Mouse (Mus musculus) liver, adult 2 months (tissue): Measurements from ENCODE around the gene Alpk3. TPM values are rescaled to one million over a fixed set of nuclear protein-coding genes. Genes with fewer than 3 reads are reported as not detected.

ENCODE experiments used
- DNase-seq: peaks from one replicate; pipeline ENCODE4 v3.0.0-alpha.2; 2011; ENCODE audit warnings: low read depth, low spot score; ENCODE audit errors: extremely low read depth
- H3K27ac ChIP-seq: fragments of 200-500 bp; replicated peaks from 2 replicates; pipeline ENCODE4 v1.5.1; 2012; ENCODE audit warnings: low read depth, mild to moderate bottlenecking, control low read depth, inconsistent platforms, low read length; ENCODE audit not compliant: insufficient read depth
- H3K27me3 ChIP-seq: fragments of 200-500 bp; 2 replicates; pipeline ENCODE4 v1.6.1; 2012; ENCODE audit warnings: mild to moderate bottlenecking, moderate library complexity, low read length, inconsistent platforms; ENCODE audit not compliant: control insufficient read depth, insufficient read depth
- H3K36me3 ChIP-seq: fragments of 200-500 bp; 2 replicates; pipeline ENCODE4 v1.6.1; 2012; ENCODE audit warnings: low read length, inconsistent platforms; ENCODE audit not compliant: control insufficient read depth, insufficient read depth
- H3K4me1 ChIP-seq: fragments of 200-500 bp; 2 replicates; pipeline ENCODE4 v1.6.1; 2011; ENCODE audit warnings: low read length; ENCODE audit not compliant: control insufficient read depth, insufficient read depth
- H3K4me3 ChIP-seq: fragments of 200-500 bp; 2 replicates; pipeline ENCODE4 v1.5.1; 2011; ENCODE audit warnings: low read depth, mild to moderate bottlenecking, control low read depth, low read length, moderate library complexity; ENCODE audit not compliant: insufficient read depth
- H3K79me2 ChIP-seq: fragments of 200-500 bp; 2 replicates; pipeline ENCODE4 v1.6.1; 2012; ENCODE audit warnings: inconsistent platforms, mild to moderate bottlenecking, low read length, moderate library complexity; ENCODE audit not compliant: control insufficient read depth, insufficient read depth
- H3K9ac ChIP-seq: fragments of 200-500 bp; 2 replicates; pipeline ENCODE4 v1.6.1; 2012; ENCODE audit warnings: low read depth, mild to moderate bottlenecking, control low read depth, inconsistent platforms, low read length
- CTCF ChIP-seq: fragments of 200-500 bp; IDR thresholded peaks from 2 replicates; pipeline ENCODE4 v1.5.1; 2011; ENCODE audit warnings: low read depth, low read length, control low read depth
- POLR2A ChIP-seq: fragments of 200-500 bp; IDR thresholded peaks from 2 replicates; pipeline ENCODE4 v1.6.1; 2011; ENCODE audit warnings: low read length, control low read depth; ENCODE audit not compliant: insufficient read depth; ENCODE audit errors: extremely low read depth
- WGBS: fragments of 180-500 bp; shearing (Covaris S2); methylation state at CpG from one replicate; pipeline ENCODE4 v1.1.7; 2018; 5-methylcytosine and 5-hydroxymethylcytosine counted together
- polyA plus RNA-seq: library from polyadenylated mRNA; depleted of rRNA; stranded (reverse); fragments of >200 nt; gene quantifications from 2 replicates; pipeline ENCODE4 v1.2.3, GENCODE M21; 2012; rRNA removed
- total RNA-seq: library from RNA; depleted of rRNA; stranded (reverse); fragments of >200 nt; gene quantifications from 2 replicates; pipeline ENCODE4 v1.2.3, GENCODE M21; 2014; rRNA removed

Gene Alpk3
- total RNA-seq, result 0.09 TPM in 1 of 2 replicates, not detected in the other
- 0.01 TPM in 1 of 2 replicates, not detected in the other for polyA plus RNA-seq

DNA sequence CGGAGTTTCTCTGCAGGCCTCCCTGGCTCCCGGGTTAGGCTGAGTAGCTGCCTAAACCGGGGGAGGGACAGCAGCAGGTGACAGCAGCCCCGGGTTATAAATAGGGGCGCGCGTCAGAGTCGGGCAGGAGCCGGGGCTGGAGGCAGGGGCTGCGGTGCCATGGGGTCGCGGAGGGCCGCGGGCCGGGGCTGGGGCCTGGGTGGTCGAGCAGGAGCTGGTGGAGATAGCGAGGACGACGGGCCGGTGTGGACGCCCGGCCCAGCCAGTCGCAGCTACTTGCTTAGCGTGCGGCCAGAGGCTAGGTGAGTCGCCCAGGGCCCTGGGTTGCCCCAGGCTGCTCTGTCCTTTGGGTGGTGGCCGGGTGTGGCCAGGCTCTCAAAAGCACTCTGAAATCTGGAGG lies at the start of gene Alpk3:
Gene Alpk3, plus strand, starts transcription at position 130 of the 400 bp plus-strand sequence.
- Histone ChIP-seq H3K36me3 (no peaks in the 10 kb centered on the region), H3K27ac (no peak within 1 kb of the TSS), H3K9ac (no peak within 1 kb of the TSS), H3K4me1 (no peaks in the 10 kb centered on the region), H3K79me2 (no peaks in the 10 kb centered on the region), H3K27me3 (no peaks in the 10 kb centered on the region), H3K4me3 (no peak within 1 kb of the TSS)
- 58% methylated on average over 27 of the region's 27 CpGs for WGBS
- TF ChIP-seq CTCF (no peak), POLR2A (no peak)
- DNase-seq, result no peak

DNA sequence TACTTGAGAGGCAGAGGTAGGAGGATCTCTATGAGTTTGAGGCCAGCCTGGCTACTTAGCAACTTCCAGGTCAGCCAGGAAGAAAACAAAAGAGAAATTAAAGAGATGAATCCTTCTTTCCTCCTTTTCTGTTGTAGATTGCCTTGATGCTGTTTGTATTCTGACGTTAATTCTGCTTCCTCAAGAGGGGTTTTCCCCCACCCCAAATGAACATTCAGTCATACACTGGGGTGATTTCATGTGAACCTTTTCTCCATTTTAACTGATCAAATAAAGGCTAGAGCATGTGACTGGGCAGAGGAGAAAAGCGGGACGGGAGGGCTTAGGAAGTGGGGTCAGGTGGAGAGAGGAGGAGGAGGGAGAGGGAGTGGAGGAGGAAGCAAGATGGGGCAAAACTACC lies 49.1 kb upstream of the Alpk3 start:
- H3K27me3 ChIP-seq, result no peaks in the 10 kb centered on the region
- no peak overlapping the region for H3K27ac ChIP-seq
- peaks cover 45% of the 10 kb centered on the region for H3K79me2 ChIP-seq
- 38% methylated on average over 3 of the region's 3 CpGs for WGBS
- H3K4me1 ChIP-seq, result peaks cover 8% of the 10 kb centered on the region
- H3K9ac ChIP-seq, result no peak overlapping the region
- H3K4me3 ChIP-seq, result no peak overlapping the region
- no peak for DNase-seq
- TF ChIP-seq CTCF (no peak), POLR2A (no peak)
- H3K36me3 ChIP-seq, result peaks cover 16% of the 10 kb centered on the region

DNA sequence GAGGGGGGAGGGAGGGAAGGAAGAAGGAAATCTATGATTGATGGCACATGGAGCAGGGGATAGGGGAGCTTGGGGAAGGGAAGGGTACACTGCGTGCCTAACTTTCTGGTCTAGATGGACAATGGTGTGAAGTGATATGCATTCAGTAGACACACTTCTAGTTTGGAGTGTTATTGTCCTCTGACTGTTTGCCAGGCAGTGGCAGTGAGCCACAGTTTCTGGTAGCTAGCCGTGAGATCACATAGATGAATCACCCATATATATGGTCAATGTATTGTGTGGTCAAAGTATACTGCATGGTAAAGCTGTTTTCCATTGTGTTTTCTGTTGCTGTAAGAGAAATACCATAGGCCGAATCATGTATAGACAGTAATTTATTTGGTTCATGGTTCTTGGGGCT lies 45.8 kb upstream of the Alpk3 start:
- no peak for TF ChIP-seq POLR2A
- TF ChIP-seq CTCF, result no peak
- Histone ChIP-seq H3K9ac (no peak overlapping the region), H3K79me2 (peaks cover 34% of the 10 kb centered on the region), H3K4me1 (no peaks in the 10 kb centered on the region; the same call in 1 of the 2 replicates), H3K4me3 (no peak overlapping the region), H3K36me3 (peaks cover 16% of the 10 kb centered on the region), H3K27me3 (no peaks in the 10 kb centered on the region), H3K27ac (no peak overlapping the region)
- no peak for DNase-seq
- 92% methylated on average over 3 of the region's 3 CpGs for WGBS

GRCm38 (mm10) chr7:81020307-81020706 lies 37.1 kb upstream of the Alpk3 start:
- peaks cover 25% of the 10 kb centered on the region for H3K36me3 ChIP-seq
- H3K27ac ChIP-seq, result no peak overlapping the region
- no peak overlapping the region for H3K4me3 ChIP-seq
- DNase-seq, result no peak
- H3K9ac ChIP-seq, result no peak overlapping the region
- H3K27me3 ChIP-seq, result no peaks in the 10 kb centered on the region
- WGBS, result 84% methylated on average over 11 of the region's 11 CpGs
- peaks cover 14% of the 10 kb centered on the region for H3K79me2 ChIP-seq
- TF ChIP-seq CTCF, result no peak
- no peak for TF ChIP-seq POLR2A
- H3K4me1 ChIP-seq, result peaks cover 23% of the 10 kb centered on the region

GRCm38 (mm10) chr7:81022731-81023130 lies 34.7 kb upstream of the Alpk3 start:
- Histone ChIP-seq H3K36me3 (peaks cover 34% of the 10 kb centered on the region), H3K27ac (no peak overlapping the region), H3K4me1 (peaks cover 26% of the 10 kb centered on the region), H3K9ac (no peak overlapping the region), H3K4me3 (no peak overlapping the region), H3K79me2 (peaks cover 13% of the 10 kb centered on the region; the same call in 1 of the 2 replicates), H3K27me3 (no peaks in the 10 kb centered on the region)
- no peak for TF ChIP-seq CTCF
- no peak for TF ChIP-seq POLR2A
- no peak for DNase-seq

DNA sequence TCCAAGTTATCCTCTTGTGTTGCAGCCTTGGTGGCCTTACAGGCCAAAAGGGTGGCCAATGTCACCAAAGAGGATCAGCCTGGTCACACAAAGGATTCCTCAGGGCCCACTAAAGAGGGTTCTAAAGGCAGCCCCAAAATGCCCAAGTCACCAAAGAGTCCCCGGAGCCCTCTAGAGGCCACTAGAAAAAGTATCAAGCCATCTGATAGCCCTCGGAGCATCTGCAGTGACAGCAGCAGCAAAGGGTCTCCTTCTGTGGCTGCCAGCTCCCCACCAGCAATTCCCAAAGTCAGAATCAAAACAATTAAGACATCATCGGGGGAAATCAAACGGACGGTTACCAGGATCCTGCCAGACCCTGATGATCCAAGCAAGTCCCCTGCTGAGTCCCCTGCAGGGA lies 33.3 kb upstream of the Alpk3 start:
- 87% methylated on average over 5 of the region's 5 CpGs for WGBS
- no peak for DNase-seq
- Histone ChIP-seq H3K4me1 (peaks cover 22% of the 10 kb centered on the region), H3K36me3 (peaks cover 40% of the 10 kb centered on the region), H3K27me3 (no peaks in the 10 kb centered on the region), H3K27ac (no peak overlapping the region), H3K9ac (no peak overlapping the region), H3K79me2 (peaks cover 10% of the 10 kb centered on the region; the same call in 1 of the 2 replicates), H3K4me3 (no peak overlapping the region)
- no peak for TF ChIP-seq CTCF
- no peak for TF ChIP-seq POLR2A
